Mouse (Mus musculus): ENCODE measurements around the gene Slco2b1. TPM values are rescaled to one million over a fixed set of nuclear protein-coding genes. Genes with fewer than 3 reads are reported as not detected.
"Not testable (repeated sequence)": the region's sequence is repeated elsewhere in the genome, so short reads cannot be mapped to it uniquely, and the experiment has no call there.

Slco2b1 gene
- total RNA-seq, 2 experiments from 2014 or later = 4.2 to 6.7 TPM

GRCm38 (mm10) chr7:99695471-99696057 lies 15.6 kb downstream of the Slco2b1 start:
- no peak for DNase-seq
- intact Hi-C loops (cut with DNase I) = no loop called here

GRCm38 (mm10) chr7:99694424-99694823 lies 16.7 kb downstream of the Slco2b1 start:
- intact Hi-C loops (cut with DNase I); DNase-seq: not testable (repeated sequence)

DNA sequence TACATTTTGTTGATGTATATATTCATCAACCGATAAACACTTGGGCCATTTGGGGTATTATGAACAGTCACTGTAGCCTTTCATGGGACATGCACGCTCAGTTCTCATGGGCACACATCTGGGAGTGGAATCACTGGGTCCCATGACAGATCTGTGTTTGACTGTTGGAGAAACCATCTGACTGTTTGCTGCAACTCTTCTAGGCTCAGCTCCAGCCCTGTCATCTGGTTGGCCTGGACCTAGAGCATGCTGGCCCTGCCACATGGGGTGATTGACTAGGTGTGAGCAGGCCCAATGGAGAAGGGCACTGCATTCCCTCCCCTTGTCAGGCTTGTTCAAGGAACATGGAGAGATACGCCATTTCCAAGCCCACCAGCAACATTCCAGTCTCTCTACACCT lies 17.2 kb downstream of the Slco2b1 start:
- no peak for DNase-seq
- intact Hi-C loops (cut with DNase I) = no loop called here

GRCm38 (mm10) chr7:99693387-99693786 lies 17.8 kb downstream of the Slco2b1 start:
- DNase-seq = no peak

GRCm38 (mm10) chr7:99692396-99692795 lies 18.7 kb downstream of the Slco2b1 start:
- no peak for DNase-seq
- intact Hi-C loops (cut with DNase I) = no loop called here

More at GRCm38 (mm10) chr7:99693387-99693786, 17.8 kb downstream of the Slco2b1 start:
- intact Hi-C loops (cut with DNase I) = no loop called here

- intact Hi-C loops (cut with DNase I) = no loop called here
- DNase-seq = no peak
These were observed 20.3 kb downstream of the Slco2b1 start for GRCm38 (mm10) chr7:99690819-99691218.

- no peak for DNase-seq
- intact Hi-C loops (cut with DNase I) = no loop called here
These were observed 27.1 kb downstream of the Slco2b1 start for GRCm38 (mm10) chr7:99684086-99684485.

DNA sequence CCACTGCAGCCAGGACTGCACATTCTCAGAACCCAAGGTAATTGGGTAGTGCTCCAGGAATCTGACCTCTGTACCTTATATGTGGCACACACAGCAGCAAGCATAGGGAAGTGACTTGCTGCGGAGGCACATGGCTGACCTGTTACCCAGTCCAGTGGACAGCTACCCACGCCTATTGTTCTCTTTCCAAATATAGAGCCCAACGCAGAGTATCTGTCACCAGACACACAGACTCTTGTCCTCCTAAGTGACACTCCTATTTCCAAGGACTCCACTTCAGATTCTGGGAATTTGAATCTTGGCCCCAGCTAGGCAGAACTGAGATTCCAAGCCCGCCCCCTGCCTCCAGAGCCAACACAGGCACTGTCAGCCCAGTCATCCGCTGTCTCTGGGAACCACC lies 30.4 kb downstream of the Slco2b1 start:
- intact Hi-C loops (cut with DNase I) = no loop called here
- no peak for DNase-seq

GRCm38 (mm10) chr7:99674890-99675289 lies 36.2 kb downstream of the Slco2b1 start:
- intact Hi-C loops (cut with DNase I) = no loop called here
- DNase-seq = no peak

- intact Hi-C loops (cut with DNase I) = no loop called here
- DNase-seq = no peak
These were observed 36.9 kb downstream of the Slco2b1 start for GRCm38 (mm10) chr7:99674209-99674608.

- DNase-seq = no peak
- intact Hi-C loops (cut with DNase I) = no loop called here
These were observed 38.0 kb downstream of the Slco2b1 start for GRCm38 (mm10) chr7:99673188-99673587.

DNA sequence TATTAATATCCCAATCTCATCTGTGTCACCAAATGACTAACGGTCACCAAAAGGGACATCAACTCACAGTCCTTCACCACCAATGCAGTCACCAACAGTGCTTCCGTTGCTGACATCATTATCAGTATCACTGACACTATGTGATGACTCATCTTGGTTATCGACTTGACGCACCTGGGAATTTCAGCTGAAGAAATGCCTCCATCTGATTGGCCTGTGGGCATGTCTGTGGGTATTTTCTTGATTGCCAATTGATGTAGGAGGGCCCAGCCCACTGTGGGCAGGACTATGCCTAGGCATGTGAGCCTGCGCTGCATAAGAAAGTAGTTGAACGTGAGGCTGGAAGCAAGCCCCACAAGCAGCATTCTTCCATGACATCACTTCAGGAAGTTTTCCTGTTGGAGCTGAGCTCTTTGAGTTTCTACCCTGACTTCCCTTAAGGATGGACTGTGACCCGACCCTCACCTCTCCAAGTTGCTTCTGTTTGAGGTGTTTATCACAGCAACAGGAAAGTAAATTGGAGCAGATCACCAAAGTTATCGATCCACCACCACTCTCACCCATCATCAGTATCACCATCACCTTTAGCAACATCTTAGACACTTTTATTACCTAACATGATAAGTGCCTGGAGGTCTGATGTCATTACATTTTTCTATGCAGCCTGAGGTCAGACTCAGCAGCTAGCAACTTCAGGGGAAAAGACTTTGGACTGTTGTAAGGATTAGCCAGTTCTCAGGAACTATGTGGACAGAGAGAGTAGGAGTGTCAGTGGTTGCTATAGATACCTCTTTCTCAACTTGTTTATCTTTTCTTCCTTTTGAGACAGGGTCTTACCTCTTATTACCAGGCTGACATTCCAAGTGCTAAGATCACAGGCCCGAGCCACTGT lies 39.4 kb downstream of the Slco2b1 start:
- DNase-seq = no peak
- intact Hi-C loops (cut with DNase I) = loop anchor here (2.0 kb wide), 1 partner anchor 47 kb away; no protein-coding TSS in a partner anchor

- intact Hi-C loops (cut with DNase I) = loop anchor here (2.0 kb wide), 1 partner anchor 46 kb away; no protein-coding TSS in a partner anchor
- no peak for DNase-seq
These were observed 40.2 kb downstream of the Slco2b1 start for GRCm38 (mm10) chr7:99670915-99671314.

GRCm38 (mm10) chr7:99668802-99669201 lies 42.3 kb downstream of the Slco2b1 start:
- DNase-seq = no peak
- intact Hi-C loops (cut with DNase I) = no loop called here

- DNase-seq = no peak
- intact Hi-C loops (cut with DNase I) = no loop called here
These were observed 44.0 kb downstream of the Slco2b1 start for GRCm38 (mm10) chr7:99667096-99667495.

DNA sequence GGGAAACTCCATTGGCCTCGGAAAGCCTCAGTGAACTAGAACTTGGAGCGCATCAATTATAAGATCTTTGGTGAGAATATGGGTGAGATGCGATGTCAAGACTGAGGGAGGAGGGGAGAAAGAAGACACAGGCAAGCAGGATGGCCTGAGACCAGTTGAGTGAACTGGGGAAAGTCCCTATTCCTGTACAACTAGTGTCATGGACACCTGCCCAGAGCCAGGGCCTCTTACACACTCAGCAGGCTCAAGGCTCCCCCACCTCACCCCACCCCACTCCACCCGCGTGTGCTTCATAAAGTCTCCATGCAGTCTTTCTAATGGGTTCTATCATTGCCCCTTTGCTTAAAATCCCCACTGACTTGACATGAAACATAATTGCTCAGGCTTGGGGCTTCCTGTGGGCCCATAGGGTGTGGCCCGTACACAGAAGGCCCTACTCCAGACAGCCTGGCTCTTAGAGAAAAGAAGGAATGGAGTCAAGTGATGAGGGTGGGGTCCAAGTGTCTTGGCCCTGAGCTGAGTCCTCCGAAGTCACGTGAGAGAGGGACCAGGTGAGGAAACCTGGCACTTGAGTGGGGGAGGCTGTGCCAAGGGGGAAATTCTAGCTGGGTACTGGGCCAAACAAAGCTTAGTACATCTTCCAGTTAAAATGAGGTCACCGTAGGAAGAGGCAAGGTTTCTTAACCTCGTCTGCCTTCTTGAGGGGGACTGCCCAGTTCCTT lies 45.2 kb downstream of the Slco2b1 start:
- DNase-seq = peak in 1 of 2 experiments; percentile 62
- intact Hi-C loops (cut with DNase I) = no loop called here

DNA sequence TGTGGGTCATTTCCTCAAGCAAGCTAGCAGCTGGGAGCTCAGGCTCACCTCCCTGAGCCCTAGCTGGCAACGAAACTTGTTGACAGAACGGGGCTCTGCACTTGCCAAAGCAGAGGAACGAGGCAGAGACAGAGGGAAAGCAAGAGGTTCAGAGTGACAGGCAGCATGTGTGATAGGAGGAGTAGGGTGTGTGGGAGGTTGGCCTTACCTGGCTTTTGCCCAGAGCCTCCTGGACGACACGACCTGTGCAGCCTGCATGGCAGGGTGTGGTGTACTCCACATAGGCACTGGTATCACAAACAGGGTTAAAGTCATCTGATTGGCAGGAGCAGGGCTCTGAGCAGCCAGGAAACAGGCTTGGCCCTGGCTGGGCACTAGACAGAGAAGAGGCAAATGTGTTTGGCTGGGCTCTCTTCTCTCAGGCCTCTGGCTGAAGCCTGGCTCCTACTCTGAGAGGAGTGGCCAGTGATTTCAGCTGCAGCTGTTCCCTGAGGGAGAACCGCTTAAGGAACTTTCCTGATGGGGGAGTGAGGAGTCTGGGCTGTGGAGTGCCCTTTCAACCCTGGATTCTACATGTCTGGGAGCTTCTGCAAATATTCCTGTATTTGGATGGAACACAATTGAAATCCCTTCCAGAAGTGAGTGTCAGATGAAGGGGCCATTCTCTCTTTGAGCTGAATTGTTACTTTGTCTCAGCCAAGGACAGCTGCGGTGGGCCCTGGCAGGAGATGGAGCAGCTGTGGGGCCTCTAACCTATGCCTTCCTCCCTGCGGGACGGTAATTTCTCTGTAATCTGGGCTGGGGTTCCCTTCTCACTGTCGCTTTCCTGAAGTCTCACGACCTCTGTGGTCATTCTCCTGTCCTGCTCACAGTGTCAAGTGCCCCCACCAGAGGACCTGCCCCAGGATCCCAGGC lies 46.3 kb downstream of the Slco2b1 start:
- intact Hi-C loops (cut with DNase I) = no loop called here
- peak; percentile 81 to 88 for DNase-seq

GRCm38 (mm10) chr7:99663507-99664220 lies 47.5 kb downstream of the Slco2b1 start:
- intact Hi-C loops (cut with DNase I) = no loop called here
- no peak for DNase-seq

- intact Hi-C loops (cut with DNase I) = no loop called here
- DNase-seq = no peak
These were observed 48.8 kb downstream of the Slco2b1 start for GRCm38 (mm10) chr7:99662311-99662710.
